Mouse (Mus musculus): ENCODE results near the gene Emilin1. TPM values are rescaled to one million over a fixed set of nuclear protein-coding genes. Genes with fewer than 3 reads are reported as not detected.

Gene Emilin1
- polyA plus RNA-seq, 1 experiment from 2014 or later: 191 TPM

DNA sequence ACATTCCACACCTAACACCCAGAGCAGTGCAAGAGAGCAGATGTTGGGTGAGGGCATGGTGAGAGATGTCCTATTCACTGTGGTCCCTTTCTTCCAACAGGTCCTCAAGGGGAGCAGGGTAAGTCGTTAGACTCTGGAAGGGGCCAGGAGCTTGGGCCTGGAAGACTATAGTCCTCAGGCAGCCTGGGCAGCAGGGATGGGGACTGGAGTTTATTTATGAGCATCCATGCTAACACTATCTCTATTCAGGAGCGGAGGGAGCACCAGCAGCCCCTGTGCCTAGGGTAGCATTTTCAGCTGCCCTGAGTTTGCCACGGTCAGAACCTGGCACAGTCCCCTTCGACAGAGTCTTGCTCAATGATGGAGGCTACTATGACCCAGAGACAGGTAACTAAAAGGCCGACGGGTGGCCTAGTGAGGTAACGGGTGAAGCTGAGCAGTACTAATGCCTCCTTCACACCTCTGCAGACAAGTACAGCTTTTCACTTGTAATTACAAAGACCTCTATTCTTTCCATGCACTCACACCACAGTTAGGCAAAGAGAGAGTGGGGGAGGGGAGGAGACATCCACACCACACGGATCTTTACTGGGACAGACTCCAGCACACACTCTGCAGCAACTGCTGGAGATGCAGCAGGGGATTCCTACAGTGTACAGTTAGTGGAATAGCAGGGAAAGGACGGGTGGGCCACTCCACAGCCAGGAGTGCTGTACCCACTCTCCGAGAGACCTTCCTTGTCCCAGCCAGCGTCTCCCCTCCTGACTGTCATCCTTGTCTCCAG is 6.8 kb downstream of the Emilin1 start:
- Histone ChIP-seq H3K9me3 (ENCODE audit: control insufficient read depth, low read length) (no peaks in the 10 kb centered on the region), H3K4me1 (ENCODE audit: control insufficient read depth, insufficient read depth, low read length) (peaks cover 22% of the 10 kb centered on the region), H3K4me2 (replicated peaks; ENCODE audit: low read depth, low read length) (no peak overlapping the region), H3K27me3 (ENCODE audit: control insufficient read depth, insufficient read depth, low read length) (no peaks in the 10 kb centered on the region), H3K27ac (ENCODE audit: low read depth, low read length) (no peak overlapping the region), H3K9ac (ENCODE audit: low read depth, low read length) (no peak overlapping the region), H3K4me3 (ENCODE audit: low read length) (no peak overlapping the region), H3K36me3 (ENCODE audit: control insufficient read depth, insufficient read depth, low read length) (peaks cover 45% of the 10 kb centered on the region)
- WGBS: 75% methylated on average over 11 of the region's 11 CpGs
- no peak for ATAC-seq (ENCODE audit: low FRiP score, low TSS enrichment)

DNA sequence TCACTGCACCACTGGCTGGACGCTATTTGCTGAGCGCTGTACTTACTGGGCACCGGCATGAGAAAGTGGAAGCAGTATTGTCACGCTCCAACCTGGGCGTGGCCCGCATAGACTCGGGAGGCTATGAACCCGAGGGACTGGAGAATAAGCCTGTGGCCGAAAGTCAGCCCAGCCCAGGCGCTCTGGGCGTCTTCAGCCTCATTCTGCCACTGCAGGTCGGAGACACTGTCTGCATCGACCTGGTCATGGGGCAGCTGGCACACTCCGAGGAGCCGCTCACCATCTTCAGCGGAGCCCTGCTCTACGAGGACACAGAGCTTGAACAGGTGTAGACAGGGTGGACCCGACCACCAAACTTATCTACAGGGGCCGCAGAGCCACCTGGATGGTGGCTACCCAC is 7.4 kb downstream of the Emilin1 start:
- no peaks in the 10 kb centered on the region for H3K9me3 ChIP-seq (ENCODE audit: control insufficient read depth, low read length)
- 69% methylated on average over 19 of the region's 19 CpGs for WGBS
- peaks cover 16% of the 10 kb centered on the region for H3K4me1 ChIP-seq (ENCODE audit: control insufficient read depth, insufficient read depth, low read length)
- no peak overlapping the region; the same call in 1 of the 2 replicates for H3K4me2 ChIP-seq (replicated peaks; ENCODE audit: low read depth, low read length)
- no peaks in the 10 kb centered on the region for H3K27me3 ChIP-seq (ENCODE audit: control insufficient read depth, insufficient read depth, low read length)
- no peak overlapping the region; the same call in 1 of the 2 replicates for H3K4me3 ChIP-seq (ENCODE audit: low read length)
- peaks cover 45% of the 10 kb centered on the region for H3K36me3 ChIP-seq (ENCODE audit: control insufficient read depth, insufficient read depth, low read length)
- no peak overlapping the region for H3K9ac ChIP-seq (ENCODE audit: low read depth, low read length)
- ATAC-seq (ENCODE audit: low FRiP score, low TSS enrichment): no peak
- no peak overlapping the region for H3K27ac ChIP-seq (ENCODE audit: low read depth, low read length)

DNA sequence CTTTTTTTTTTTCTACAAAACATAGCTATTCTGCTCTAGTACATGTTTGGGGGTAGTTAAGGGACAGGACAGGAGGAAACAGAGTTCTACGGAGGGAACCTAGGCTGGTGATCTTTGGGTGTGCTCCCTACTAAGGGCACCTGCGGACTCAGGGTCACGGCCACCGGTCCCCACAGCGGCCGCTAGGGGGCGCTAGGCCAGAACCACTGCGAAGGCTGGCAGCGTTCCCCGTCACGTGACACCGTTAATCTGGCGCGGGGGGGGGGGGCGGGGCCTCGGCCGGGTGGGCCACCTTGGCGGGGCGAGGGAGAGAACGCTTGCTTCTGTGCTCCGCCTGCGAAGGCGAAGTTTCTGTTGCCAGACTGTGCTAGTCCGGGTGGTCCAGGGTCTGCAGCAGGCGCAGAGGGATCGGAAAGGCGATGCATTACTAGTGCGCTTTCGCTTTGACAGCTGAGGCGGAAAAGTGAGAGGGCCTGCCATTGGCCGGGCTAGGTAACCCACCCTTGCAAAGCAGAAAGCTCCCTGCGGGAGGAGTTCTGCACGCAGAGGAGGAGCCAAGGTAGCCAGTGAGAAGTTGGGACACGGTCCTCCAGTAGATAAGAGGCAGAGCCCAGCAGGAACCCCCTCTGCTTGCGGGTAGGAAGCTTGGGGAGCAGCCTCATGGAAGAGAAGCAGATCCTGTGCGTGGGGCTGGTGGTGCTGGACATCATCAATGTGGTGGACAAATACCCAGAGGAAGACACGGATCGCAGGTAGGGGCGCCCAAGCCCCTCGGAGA is 8.2 kb downstream of the Emilin1 start, which contains the start of gene Khk:
Gene Khk, plus strand, starts transcription at position 176 of the 778 bp plus-strand sequence.
- peak within 1 kb of the TSS; percentile 63 for H3K9ac ChIP-seq (ENCODE audit: low read depth, low read length)
- no peaks in the 10 kb centered on the region for H3K9me3 ChIP-seq (ENCODE audit: control insufficient read depth, low read length)
- peak within 1 kb of the TSS; percentile 81; the same call in 1 of the 2 replicates for H3K27ac ChIP-seq (ENCODE audit: low read depth, low read length)
- H3K4me1 ChIP-seq (ENCODE audit: control insufficient read depth, insufficient read depth, low read length): peaks cover 12% of the 10 kb centered on the region
- peak; percentile 88 for ATAC-seq (ENCODE audit: low FRiP score, low TSS enrichment)
- H3K36me3 ChIP-seq (ENCODE audit: control insufficient read depth, insufficient read depth, low read length): peaks cover 45% of the 10 kb centered on the region
- peak within 1 kb of the TSS; percentile 45 for H3K4me3 ChIP-seq (ENCODE audit: low read length)
- peak within 1 kb of the TSS; percentile 61 for H3K4me2 ChIP-seq (replicated peaks; ENCODE audit: low read depth, low read length)
- H3K27me3 ChIP-seq (ENCODE audit: control insufficient read depth, insufficient read depth, low read length): no peaks in the 10 kb centered on the region
- WGBS: 1% methylated on average over 39 of the region's 40 CpGs

DNA sequence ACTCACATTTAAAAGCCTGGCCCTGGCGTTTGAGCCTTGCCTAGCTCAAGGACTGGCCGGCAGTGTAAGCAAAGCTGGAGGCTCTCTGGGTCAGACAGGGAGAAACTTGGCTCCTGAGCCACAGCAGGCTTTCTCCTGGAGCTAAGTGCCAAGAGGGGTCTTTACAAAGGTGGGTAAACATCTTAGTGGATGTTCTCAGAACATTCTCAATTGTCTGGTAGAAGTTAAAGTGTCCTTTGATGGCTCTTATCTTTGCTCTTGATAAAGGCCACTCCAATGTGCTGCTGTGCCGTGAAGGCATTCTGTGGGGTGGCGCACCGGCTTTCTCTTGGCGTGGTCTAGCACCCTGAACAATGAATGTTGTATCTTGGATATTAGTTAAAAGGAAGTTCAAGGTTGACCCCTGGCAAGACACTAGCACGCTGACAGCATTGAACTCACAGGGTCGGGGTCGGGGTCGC is 9.4 kb downstream of the Emilin1 start:
- no peak overlapping the region; the same call in 1 of the 2 replicates for H3K4me3 ChIP-seq (ENCODE audit: low read length)
- no peak overlapping the region for H3K27ac ChIP-seq (ENCODE audit: low read depth, low read length)
- no peaks in the 10 kb centered on the region for H3K9me3 ChIP-seq (ENCODE audit: control insufficient read depth, low read length)
- whole genome bisulfite sequencing: 70% methylated on average over 10 of the region's 10 CpGs
- H3K4me2 ChIP-seq (replicated peaks; ENCODE audit: low read depth, low read length): peak overlapping the region; percentile 61; the same call in 1 of the 2 replicates
- H3K36me3 ChIP-seq (ENCODE audit: control insufficient read depth, insufficient read depth, low read length): peaks cover 34% of the 10 kb centered on the region
- peak overlapping the region; percentile 63; the same call in 1 of the 2 replicates for H3K9ac ChIP-seq (ENCODE audit: low read depth, low read length)
- no peaks in the 10 kb centered on the region for H3K27me3 ChIP-seq (ENCODE audit: control insufficient read depth, insufficient read depth, low read length)
- ATAC-seq (ENCODE audit: low FRiP score, low TSS enrichment): no peak
- peaks cover 11% of the 10 kb centered on the region for H3K4me1 ChIP-seq (ENCODE audit: control insufficient read depth, insufficient read depth, low read length)

DNA sequence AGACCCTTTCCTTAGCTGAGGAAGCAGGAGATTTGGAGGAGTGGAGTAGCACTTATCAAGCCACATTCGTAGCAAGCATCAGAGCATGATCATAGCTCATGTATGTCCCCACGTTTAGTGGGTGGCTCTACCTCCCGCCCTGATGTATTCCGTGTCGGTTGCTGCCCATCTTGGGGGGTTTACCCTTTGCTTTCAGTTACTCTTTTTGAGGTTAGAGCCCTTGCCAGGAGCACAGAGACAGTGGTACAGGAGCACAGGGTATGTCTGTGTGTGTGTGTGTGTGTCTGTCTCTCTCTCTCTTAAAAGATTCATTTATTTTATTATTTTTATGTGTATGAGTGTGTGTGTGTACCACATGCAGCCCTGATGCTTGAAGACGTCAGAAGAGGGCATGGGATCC is 9.9 kb downstream of the Emilin1 start:
- ATAC-seq (ENCODE audit: low FRiP score, low TSS enrichment): no peak
- peaks cover 29% of the 10 kb centered on the region for H3K36me3 ChIP-seq (ENCODE audit: control insufficient read depth, insufficient read depth, low read length)
- H3K9me3 ChIP-seq (ENCODE audit: control insufficient read depth, low read length): no peaks in the 10 kb centered on the region
- WGBS: 89% methylated on average over 6 of the region's 6 CpGs
- 0 out of 2 replicates have a peak overlapping the region, but pooled peaks have one; percentile 35 for H3K9ac ChIP-seq (ENCODE audit: low read depth, low read length)
- no peak overlapping the region for H3K4me2 ChIP-seq (replicated peaks; ENCODE audit: low read depth, low read length)
- peaks cover 9% of the 10 kb centered on the region for H3K4me1 ChIP-seq (ENCODE audit: control insufficient read depth, insufficient read depth, low read length)
- H3K4me3 ChIP-seq (ENCODE audit: low read length): no peak overlapping the region
- H3K27me3 ChIP-seq (ENCODE audit: control insufficient read depth, insufficient read depth, low read length): no peaks in the 10 kb centered on the region
- H3K27ac ChIP-seq (ENCODE audit: low read depth, low read length): no peak overlapping the region

- no peaks in the 10 kb centered on the region for H3K9me3 ChIP-seq (ENCODE audit: control insufficient read depth, low read length)
- no peak overlapping the region for H3K9ac ChIP-seq (ENCODE audit: low read depth, low read length)
- H3K4me1 ChIP-seq (ENCODE audit: control insufficient read depth, insufficient read depth, low read length): peaks cover 9% of the 10 kb centered on the region; the same call in 1 of the 2 replicates
- no peak overlapping the region for H3K4me3 ChIP-seq (ENCODE audit: low read length)
- 80% methylated on average over 8 of the region's 8 CpGs for WGBS
- H3K27ac ChIP-seq (ENCODE audit: low read depth, low read length): no peak overlapping the region
- no peak overlapping the region for H3K4me2 ChIP-seq (replicated peaks; ENCODE audit: low read depth, low read length)
- no peak for ATAC-seq (ENCODE audit: low FRiP score, low TSS enrichment)
- no peaks in the 10 kb centered on the region for H3K27me3 ChIP-seq (ENCODE audit: control insufficient read depth, insufficient read depth, low read length)
- peaks cover 14% of the 10 kb centered on the region for H3K36me3 ChIP-seq (ENCODE audit: control insufficient read depth, insufficient read depth, low read length)
These were observed 11.4 kb downstream of the Emilin1 start for GRCm38 (mm10) chr5:30924614-30925013.

DNA sequence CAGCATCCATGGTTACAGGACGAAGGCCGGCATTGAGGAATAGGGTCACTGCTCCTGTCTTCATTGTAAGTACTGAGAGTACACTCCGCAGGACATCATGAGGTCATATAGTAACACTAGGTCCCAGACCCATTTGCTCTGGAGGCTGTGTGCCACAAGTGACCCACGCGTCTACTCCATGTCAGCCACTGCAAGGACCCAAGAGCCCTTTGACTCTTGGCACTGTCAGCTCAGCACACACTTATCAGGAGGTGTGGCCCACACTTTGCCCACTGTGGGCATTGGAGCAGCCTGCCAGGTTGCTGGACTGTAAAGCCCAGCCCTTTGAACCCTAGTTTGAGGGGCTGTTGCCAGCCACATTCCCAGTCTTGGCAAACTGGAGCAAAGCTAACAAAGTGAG is 12.0 kb downstream of the Emilin1 start:
- H3K9me3 ChIP-seq (ENCODE audit: control insufficient read depth, low read length): no peaks in the 10 kb centered on the region
- ATAC-seq (ENCODE audit: low FRiP score, low TSS enrichment): no peak
- WGBS: 94% methylated on average over 5 of the region's 5 CpGs
- peaks cover 9% of the 10 kb centered on the region; the same call in 1 of the 2 replicates for H3K4me1 ChIP-seq (ENCODE audit: control insufficient read depth, insufficient read depth, low read length)
- H3K27ac ChIP-seq (ENCODE audit: low read depth, low read length): no peak overlapping the region
- H3K27me3 ChIP-seq (ENCODE audit: control insufficient read depth, insufficient read depth, low read length): no peaks in the 10 kb centered on the region
- no peak overlapping the region for H3K9ac ChIP-seq (ENCODE audit: low read depth, low read length)
- peaks cover 8% of the 10 kb centered on the region for H3K36me3 ChIP-seq (ENCODE audit: control insufficient read depth, insufficient read depth, low read length)
- H3K4me2 ChIP-seq (replicated peaks; ENCODE audit: low read depth, low read length): no peak overlapping the region
- no peak overlapping the region for H3K4me3 ChIP-seq (ENCODE audit: low read length)

DNA sequence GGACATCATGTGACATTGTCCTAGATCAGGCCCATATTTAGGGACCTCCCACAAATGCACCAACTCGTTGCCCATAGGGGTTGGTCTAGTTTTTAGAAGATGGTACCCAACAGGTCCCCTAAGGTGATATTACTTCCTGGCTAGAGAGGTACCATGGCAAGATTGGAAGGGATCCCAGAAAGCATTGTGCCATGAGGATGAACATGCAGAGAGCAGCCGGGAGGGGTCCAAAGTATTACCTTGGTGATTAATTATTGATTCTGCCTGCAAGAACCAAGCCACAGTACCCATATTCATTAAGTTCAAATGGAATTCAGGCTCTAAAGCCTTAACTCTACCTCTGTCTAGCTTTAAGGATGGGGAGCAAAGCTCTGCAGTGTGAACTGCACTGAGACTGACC is 12.9 kb downstream of the Emilin1 start:
- Histone ChIP-seq H3K9ac (ENCODE audit: low read depth, low read length) (no peak overlapping the region), H3K4me1 (ENCODE audit: control insufficient read depth, insufficient read depth, low read length) (peaks cover 9% of the 10 kb centered on the region; the same call in 1 of the 2 replicates), H3K27ac (ENCODE audit: low read depth, low read length) (no peak overlapping the region), H3K4me3 (ENCODE audit: low read length) (no peak overlapping the region), H3K27me3 (ENCODE audit: control insufficient read depth, insufficient read depth, low read length) (no peaks in the 10 kb centered on the region), H3K9me3 (ENCODE audit: control insufficient read depth, low read length) (no peaks in the 10 kb centered on the region), H3K4me2 (replicated peaks; ENCODE audit: low read depth, low read length) (no peak overlapping the region), H3K36me3 (ENCODE audit: control insufficient read depth, insufficient read depth, low read length) (no peaks in the 10 kb centered on the region; the same call in 1 of the 2 replicates)
- no peak for ATAC-seq (ENCODE audit: low FRiP score, low TSS enrichment)
- 82% methylated on average over 2 of the region's 2 CpGs for WGBS

All from kidney, embryonic 14.5 days (tissue).